Mouse (Mus musculus) heart, postnatal 0 days (tissue): ENCODE results near the gene Invs.

Experiments
- CTCF ChIP-seq: IDR thresholded peaks from 2 replicates; pipeline ENCODE4 v1.5.1; 2016; ENCODE audit warnings: antibody characterized with exemption, control low read depth, low read depth
- EP300 ChIP-seq: IDR thresholded peaks from 2 replicates; pipeline ENCODE4 v1.6.1; 2016; ENCODE audit warnings: antibody characterized with exemption, low read depth

DNA sequence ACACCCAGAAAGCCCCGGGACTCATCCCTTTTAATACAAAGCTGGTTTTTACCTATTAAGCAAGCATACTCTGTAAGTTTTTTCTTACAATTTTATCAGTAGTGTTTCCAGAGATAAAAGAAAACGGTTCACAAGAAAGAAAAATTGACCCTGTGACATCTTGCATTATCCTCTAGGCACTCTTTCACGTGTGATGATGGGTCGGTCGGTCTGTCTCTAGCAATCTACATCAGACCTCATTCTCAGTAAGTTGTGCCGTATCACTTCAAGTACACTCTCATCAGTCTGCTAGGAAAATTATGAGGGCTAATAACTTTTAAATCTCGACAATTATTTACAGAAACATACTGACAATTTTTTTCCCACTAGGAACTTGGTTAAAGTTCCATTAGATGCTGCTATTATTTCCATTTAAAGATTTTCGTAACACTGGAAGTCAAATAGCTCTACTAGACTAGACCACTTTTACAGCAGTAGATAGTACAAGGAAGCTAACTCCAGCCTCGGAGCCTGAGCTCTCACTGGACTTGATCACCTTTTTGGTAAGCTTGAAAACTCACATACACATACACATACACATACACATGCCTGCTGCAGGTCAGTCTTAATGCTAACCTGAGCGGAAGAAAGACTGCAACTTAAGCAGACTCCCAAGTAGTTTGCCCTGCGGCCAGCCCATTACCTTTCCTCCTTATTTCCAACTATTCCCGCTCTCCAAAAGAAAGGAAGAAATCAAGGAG lies 192.7 kb downstream of the Invs start:
- TF ChIP-seq EP300 (no peak), CTCF (no peak)
